Mouse (Mus musculus): Measurements from ENCODE around the gene Smtnl1.
A peak's percentile ranks its signal among the peaks of the same experiment; 100 is the strongest.
"Not testable (repeated sequence)": the region's sequence is repeated elsewhere in the genome, so short reads cannot be mapped to it uniquely, and the experiment has no call there.

Smtnl1 gene

GRCm38 (mm10) chr2:84837817-84838592 lies 15.6 kb upstream of the Smtnl1 start:
- DNase-seq, result no peak

GRCm38 (mm10) chr2:84837107-84837506 lies 14.7 kb upstream of the Smtnl1 start:
- no peak for DNase-seq

DNA sequence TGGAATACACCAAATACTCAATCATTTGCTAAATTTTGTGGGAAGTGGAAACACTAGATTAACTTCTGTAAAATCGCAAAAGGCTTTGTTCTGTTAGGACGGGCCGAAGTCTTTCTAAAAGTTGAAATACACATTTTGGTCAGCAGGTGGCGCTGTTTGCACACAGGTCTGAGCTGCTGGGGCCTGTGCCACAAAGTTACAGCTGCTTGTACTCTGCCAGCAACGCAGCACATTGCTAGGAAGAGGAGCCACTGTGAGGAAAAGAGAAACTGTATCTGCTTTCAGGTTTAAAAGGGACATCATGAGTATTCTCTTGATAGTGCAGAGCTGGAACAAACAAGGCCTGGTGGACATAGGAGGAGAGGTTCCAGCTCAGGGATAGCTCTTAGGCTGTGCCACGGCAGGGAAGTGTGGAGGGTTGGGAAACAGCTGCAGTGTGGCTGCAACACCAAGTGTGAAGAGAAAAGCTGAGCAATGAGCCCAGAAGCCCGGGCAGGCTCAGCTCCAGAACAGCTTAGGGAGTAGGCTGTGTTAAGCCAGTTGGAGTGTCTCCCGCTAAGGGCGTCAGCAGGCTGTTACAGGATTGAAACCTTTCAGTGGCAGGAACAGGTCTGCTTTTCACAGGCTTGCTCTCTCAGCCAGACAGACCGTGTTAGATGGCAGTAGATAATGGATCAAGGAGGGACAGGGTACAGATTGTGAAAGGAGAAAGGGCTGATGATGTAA lies 9.4 kb upstream of the Smtnl1 start:
- peak; percentile 91 for DNase-seq

DNA sequence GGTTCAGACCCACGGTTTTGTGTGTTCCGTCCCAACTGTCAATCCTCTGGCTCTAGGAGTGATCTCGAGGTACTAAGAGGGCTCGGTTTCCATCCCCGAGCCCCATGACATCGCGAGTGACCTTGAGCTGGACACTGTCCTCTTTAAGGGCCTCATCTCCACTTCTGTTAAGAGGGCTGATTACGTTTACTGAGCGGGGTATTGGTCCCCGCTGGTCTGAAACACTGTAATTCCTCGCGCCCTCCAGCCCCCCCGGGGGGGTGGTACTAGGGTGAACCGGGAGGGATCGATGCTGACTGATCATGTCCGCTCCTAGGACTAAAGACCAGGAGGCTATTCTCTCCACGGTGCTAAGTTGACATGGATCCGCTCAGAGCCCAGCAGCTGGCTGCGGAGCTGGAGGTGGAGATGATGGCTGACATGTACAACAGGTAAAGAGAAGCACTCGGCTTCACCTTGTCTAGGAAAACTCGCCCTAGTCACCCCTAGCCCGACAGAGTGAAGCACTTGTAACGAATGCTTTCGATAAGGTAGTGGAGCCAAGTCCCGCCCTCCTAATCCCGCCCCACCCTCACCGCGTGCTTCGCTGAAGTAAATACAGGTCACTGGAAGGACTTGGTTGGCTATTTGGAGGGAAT lies 5.0 kb upstream of the Smtnl1 start:
- DNase-seq, result peak; percentile 40

- DNase-seq, result peak; percentile 93
Observed at GRCm38 (mm10) chr2:84826488-84827282, 4.2 kb upstream of the Smtnl1 start, which contains the start of gene Timm10. TSS of gene Timm10 (plus strand) at chr2:84826997.

GRCm38 (mm10) chr2:84823237-84823636 lies 785 bp upstream of the Smtnl1 start:
- no peak for DNase-seq

- no peak for DNase-seq
Observed at GRCm38 (mm10) chr2:84819861-84820260, 2.6 kb downstream of the Smtnl1 start.

DNA sequence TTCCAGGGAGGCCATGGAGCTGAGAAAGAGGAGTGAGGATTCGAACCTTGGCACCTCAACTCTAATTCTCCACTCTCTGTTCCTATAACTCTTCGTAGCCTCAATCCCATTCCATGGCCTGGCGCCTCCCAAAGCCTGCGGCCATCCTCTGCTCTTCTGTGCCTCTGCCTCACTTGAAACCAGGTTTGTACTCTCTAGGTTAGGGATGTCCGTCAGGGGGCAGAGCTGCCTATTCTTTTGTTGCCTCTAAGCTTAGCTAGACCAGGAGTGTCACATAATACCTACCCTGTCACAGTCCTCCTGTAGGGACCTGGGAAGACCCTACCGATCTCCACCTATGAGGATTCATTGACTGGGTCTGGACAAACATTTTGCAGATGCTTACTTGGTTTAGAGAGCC lies 9.8 kb downstream of the Smtnl1 start:
- DNase-seq, result no peak

DNA sequence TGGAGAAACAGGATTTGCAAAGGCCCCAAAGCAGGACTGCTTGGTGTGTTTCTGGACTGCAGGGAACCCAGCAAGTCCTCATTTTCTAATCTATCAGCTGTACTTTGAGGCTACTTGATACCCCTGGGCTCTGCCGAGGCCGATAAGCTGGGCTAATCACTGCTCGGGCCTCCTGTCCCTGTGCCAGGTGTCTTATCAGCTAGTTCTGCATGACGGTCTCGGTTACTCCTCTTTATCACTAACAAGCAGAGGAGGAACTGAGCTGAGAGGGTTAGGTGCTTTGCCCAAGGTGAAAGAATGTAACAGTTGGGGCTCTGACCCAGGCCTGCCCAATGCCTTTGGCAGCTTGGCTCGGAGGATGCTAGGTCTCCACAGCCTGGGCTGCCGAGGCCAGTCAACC lies 10.6 kb downstream of the Smtnl1 start:
- DNase-seq, result no peak

- DNase-seq, result peak; percentile 87
Observed at GRCm38 (mm10) chr2:84810886-84811577, 11.4 kb downstream of the Smtnl1 start.

DNA sequence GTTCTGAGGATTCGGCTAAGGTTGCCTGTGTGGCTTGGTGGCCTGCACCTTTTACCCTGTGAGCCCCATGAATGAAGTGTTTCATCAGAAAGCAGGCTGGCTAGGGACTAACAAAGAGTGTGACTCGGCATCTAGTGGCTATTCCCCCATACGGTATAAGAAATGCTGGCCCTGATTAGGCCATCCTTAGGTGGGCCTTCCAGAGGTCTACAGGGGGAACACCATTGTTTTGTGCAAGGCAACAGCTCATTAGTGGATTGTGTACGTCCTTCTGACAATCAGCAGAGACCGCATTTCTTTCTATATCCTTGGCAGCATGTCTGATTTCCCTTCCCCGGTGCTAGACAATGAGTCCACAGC lies 11.9 kb downstream of the Smtnl1 start:
- DNase-seq, result no peak

DNA sequence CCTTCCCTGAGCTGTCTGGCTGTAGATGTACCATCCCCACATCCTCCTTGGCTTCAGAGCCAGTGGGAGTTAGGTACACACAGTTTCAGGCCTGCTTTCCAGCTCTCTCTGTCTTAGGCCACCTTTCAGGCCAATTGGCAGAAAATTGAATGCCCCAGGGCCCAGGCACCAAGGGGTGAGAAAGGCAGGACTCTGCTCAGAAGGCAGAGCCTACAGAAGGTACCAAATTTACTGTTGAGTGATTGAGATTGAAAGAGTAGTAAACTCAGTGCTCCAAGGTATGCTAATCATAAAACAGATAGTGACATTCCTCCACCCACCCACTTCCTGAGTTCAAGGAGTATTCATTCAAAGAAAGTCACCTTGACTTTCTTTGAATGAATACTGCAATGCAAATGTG lies 13.1 kb downstream of the Smtnl1 start:
- no peak for DNase-seq

GRCm38 (mm10) chr2:84806546-84806945 lies 15.9 kb downstream of the Smtnl1 start:
- no peak for DNase-seq

- DNase-seq, result no peak
Observed at GRCm38 (mm10) chr2:84803963-84804362, 18.5 kb downstream of the Smtnl1 start.

- not testable (repeated sequence) for DNase-seq
Observed at GRCm38 (mm10) chr2:84801223-84801622, 21.2 kb downstream of the Smtnl1 start.

DNA sequence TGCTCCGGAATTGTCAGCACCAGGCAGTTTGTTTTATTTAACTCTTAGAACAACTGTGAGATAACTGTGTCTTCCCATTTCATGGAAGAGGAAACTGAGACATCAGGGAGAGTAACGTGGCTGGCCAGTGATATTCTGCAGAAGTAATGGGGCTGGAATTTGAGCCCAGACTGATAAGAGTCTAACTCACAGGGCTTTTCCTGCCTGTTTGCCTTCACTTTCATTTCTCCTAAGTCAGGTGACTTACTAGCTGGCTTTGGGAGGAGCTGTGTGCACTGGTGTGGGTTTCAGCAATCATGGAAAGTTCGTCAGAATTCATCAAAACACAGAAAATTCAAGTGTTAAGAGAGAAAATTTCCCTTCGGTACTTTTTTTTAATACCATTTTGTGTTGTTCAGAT lies 22.1 kb downstream of the Smtnl1 start:
- DNase-seq, result no peak

- DNase-seq, result peak; percentile 81
Observed at GRCm38 (mm10) chr2:84799041-84799561, 23.4 kb downstream of the Smtnl1 start.

- DNase-seq, result peak; percentile 78
Observed at GRCm38 (mm10) chr2:84798493-84798921, 23.9 kb downstream of the Smtnl1 start, which contains the start of gene Ube2l6. TSS of gene Ube2l6 (plus strand) at chr2:84798828.

DNA sequence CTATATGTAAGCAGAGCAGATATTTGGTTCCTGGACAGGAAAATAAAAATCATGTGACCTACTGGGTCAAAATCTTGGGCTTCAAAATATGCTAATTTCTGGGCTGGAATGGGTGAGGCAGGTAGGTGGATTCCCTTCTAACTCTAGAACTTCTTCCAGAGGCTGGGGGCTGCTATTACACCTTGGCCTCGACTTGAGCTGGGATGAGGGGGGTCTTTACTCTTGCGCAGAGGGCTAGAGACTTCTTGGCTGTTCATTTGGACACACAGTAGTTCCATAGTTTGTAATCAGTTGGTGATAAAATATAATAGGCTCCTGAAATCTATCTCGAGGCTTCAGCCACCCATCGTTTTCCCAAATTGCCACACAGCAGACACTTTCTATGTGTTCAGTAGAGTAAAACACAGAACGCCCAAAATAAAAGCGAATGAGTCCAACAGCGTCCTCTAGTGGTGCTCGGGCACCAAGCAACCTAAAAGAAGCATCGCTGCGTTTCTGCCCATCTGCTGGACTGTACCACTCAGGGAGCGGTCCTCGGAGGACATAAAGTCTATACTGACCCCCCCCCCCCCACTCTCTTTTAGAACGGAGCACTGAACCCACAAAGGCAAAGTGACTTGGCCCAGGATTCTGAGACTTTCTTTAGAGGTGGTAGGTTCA lies 24.5 kb downstream of the Smtnl1 start:
- peak; percentile 80 for DNase-seq

DNA sequence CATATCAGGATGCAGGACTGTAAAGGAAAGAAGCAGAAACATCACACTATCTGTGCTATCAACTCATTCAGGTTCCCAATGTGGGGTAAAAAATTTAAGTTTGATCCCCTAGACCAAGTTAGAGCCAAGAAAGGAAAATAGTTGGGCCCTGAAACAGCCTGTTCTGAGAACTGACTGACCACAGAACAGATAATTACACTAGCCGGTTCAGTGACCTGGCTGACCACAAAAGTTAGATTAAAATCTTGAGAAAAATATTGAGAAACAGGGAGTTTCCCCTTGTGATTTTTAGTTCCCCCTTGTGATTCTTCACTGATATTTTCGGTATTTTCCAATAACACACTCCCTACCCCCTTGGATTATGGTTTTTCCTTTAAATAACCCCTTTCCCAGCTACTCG lies 28.6 kb downstream of the Smtnl1 start:
- DNase-seq, result no peak

- DNase-seq, result no peak
Observed at GRCm38 (mm10) chr2:84793154-84793553, 29.3 kb downstream of the Smtnl1 start.
